Mouse (Mus musculus): ENCODE measurements around the gene Grin1. TPM values are rescaled to one million over a fixed set of nuclear protein-coding genes. Genes with fewer than 3 reads are reported as not detected.

The Grin1 gene
- polyA plus RNA-seq, 1 experiment from 2014 or later, result 0.78 TPM

- Histone ChIP-seq H3K4me3 (ENCODE audit: low read depth, low read length) (no peak overlapping the region), H3K27me3 (replicated peaks; ENCODE audit: control insufficient read depth, insufficient read depth, low read length) (peaks cover 18% of the 10 kb centered on the region), H3K9me3 (ENCODE audit: control insufficient read depth) (no peaks in the 10 kb centered on the region), H3K36me3 (ENCODE audit: control insufficient read depth, insufficient read depth) (peaks cover 43% of the 10 kb centered on the region), H3K4me1 (replicated peaks; ENCODE audit: control insufficient read depth, insufficient read depth, low read length) (peaks cover 19% of the 10 kb centered on the region; the same call in 1 of the 2 replicates), H3K9ac (ENCODE audit: low read depth, low read length) (0 out of 2 replicates have a peak overlapping the region, but pooled peaks have one; percentile 11), H3K27ac (ENCODE audit: low read depth, low read length) (peak overlapping the region; percentile 90), H3K4me2 (replicated peaks; ENCODE audit: low read depth) (0 out of 2 replicates have a peak overlapping the region, but pooled peaks have one; percentile 37)
- no peak for TF ChIP-seq CTCF (IDR thresholded peaks at IDR 0.05; ENCODE audit: low read depth)
- peak; percentile 46 for ATAC-seq
- WGBS, result 75% methylated on average over 2 of the region's 2 CpGs
Observed at GRCm38 (mm10) chr2:25285551-25285950, 33.4 kb downstream of the Grin1 start.

GRCm38 (mm10) chr2:25278928-25279882 lies 39.8 kb downstream of the Grin1 start:
- Histone ChIP-seq H3K4me3 (ENCODE audit: low read depth, low read length) (no peak overlapping the region), H3K4me1 (replicated peaks; ENCODE audit: control insufficient read depth, insufficient read depth, low read length) (no peaks in the 10 kb centered on the region), H3K9me3 (ENCODE audit: control insufficient read depth) (no peaks in the 10 kb centered on the region), H3K27ac (ENCODE audit: low read depth, low read length) (no peak overlapping the region), H3K36me3 (ENCODE audit: control insufficient read depth, insufficient read depth) (peaks cover 84% of the 10 kb centered on the region), H3K4me2 (replicated peaks; ENCODE audit: low read depth) (no peak overlapping the region), H3K27me3 (replicated peaks; ENCODE audit: control insufficient read depth, insufficient read depth, low read length) (no peaks in the 10 kb centered on the region), H3K9ac (ENCODE audit: low read depth, low read length) (no peak overlapping the region)
- 59% methylated on average over 13 of the region's 13 CpGs for WGBS
- ATAC-seq, result peak; percentile 54
- TF ChIP-seq CTCF (IDR thresholded peaks at IDR 0.05; ENCODE audit: low read depth), result peak; percentile 93

DNA sequence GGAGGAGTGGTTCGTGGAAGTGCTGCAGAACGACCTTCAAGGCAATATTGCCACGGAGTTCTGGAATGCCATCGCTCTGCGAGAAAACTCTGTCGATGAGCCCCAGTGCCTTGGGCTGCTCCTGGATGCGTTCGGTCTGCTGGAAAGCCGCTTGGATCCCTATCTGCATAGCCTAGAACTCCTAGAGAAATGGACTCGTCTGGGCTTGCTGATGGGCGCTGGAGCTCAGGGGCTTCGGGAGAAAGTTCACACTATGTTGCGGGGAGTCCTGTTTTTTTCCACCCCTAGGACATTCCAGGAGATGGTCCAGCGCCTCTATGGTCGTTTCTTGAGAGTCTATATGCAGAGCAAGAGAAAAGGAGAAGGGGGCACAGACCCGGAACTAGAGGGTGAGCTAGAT lies 46.0 kb downstream of the Grin1 start:
- no peak for TF ChIP-seq CTCF (IDR thresholded peaks at IDR 0.05; ENCODE audit: low read depth)
- H3K9ac ChIP-seq (ENCODE audit: low read depth, low read length), result peak overlapping the region; percentile 73
- H3K9me3 ChIP-seq (ENCODE audit: control insufficient read depth), result no peaks in the 10 kb centered on the region
- H3K4me1 ChIP-seq (replicated peaks; ENCODE audit: control insufficient read depth, insufficient read depth, low read length), result peaks cover 14% of the 10 kb centered on the region
- no peak for ATAC-seq
- H3K36me3 ChIP-seq (ENCODE audit: control insufficient read depth, insufficient read depth), result peaks cover 69% of the 10 kb centered on the region
- H3K27me3 ChIP-seq (replicated peaks; ENCODE audit: control insufficient read depth, insufficient read depth, low read length), result no peaks in the 10 kb centered on the region
- H3K4me2 ChIP-seq (replicated peaks; ENCODE audit: low read depth), result peak overlapping the region; percentile 91
- WGBS, result 25% methylated on average over 16 of the region's 16 CpGs
- no peak overlapping the region for H3K27ac ChIP-seq (ENCODE audit: low read depth, low read length)
- peak overlapping the region; percentile 86 for H3K4me3 ChIP-seq (ENCODE audit: low read depth, low read length)

GRCm38 (mm10) chr2:25272515-25272914 lies 46.5 kb downstream of the Grin1 start:
- Histone ChIP-seq H3K27ac (ENCODE audit: low read depth, low read length) (peak overlapping the region; percentile 82), H3K4me2 (replicated peaks; ENCODE audit: low read depth) (peak overlapping the region; percentile 91), H3K27me3 (replicated peaks; ENCODE audit: control insufficient read depth, insufficient read depth, low read length) (no peaks in the 10 kb centered on the region), H3K36me3 (ENCODE audit: control insufficient read depth, insufficient read depth) (peaks cover 65% of the 10 kb centered on the region), H3K9me3 (ENCODE audit: control insufficient read depth) (no peaks in the 10 kb centered on the region), H3K4me1 (replicated peaks; ENCODE audit: control insufficient read depth, insufficient read depth, low read length) (peaks cover 14% of the 10 kb centered on the region), H3K9ac (ENCODE audit: low read depth, low read length) (peak overlapping the region; percentile 73), H3K4me3 (ENCODE audit: low read depth, low read length) (peak overlapping the region; percentile 86)
- no peak for TF ChIP-seq CTCF (IDR thresholded peaks at IDR 0.05; ENCODE audit: low read depth)
- WGBS, result 0% methylated on average over 29 of the region's 29 CpGs
- ATAC-seq, result peak; percentile 39

DNA sequence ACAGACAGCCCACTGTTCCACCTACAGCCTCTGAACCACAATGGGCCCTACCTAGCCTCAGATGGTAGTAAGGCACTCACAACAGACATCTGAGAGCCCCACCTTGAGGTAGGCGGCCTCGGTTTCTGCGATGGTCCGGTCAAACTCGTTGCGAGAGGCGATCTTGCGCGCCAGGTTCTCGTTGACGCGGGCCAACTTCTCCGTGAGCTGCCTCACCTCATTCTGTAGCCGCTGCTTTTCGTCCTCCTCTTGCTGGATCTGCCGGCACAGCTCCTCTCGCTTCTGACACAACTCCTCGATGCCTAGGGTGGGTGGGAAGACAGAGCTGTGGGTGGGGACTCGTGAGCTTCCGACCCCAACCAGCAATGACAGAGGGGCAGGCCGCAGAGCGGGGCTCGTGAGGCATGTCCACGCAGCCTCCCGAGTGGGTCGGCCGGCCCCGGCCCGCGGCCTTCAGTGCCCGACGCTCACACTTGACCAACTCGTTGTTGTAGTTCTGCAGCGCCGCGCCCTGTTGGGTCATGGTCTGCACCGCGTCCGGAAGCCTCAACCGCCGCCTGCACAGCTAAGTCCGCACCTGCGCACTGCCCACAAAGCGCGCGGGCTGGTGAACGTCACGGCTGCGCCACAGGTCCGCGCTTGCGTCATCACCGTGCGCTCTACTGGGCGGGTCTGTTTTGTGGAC lies 47.0 kb downstream of the Grin1 start, which contains the start of the genes Ssna1 and Anapc2:
Gene Ssna1, minus strand, starts transcription at position 612 of the 685 bp plus-strand sequence.
Gene Anapc2, plus strand, starts transcription at position 652 of the 685 bp plus-strand sequence.
- peaks cover 62% of the 10 kb centered on the region for H3K36me3 ChIP-seq (ENCODE audit: control insufficient read depth, insufficient read depth)
- peak within 1 kb of the TSS; percentile 73 for H3K9ac ChIP-seq (ENCODE audit: low read depth, low read length)

More for the DNA sequence above, 47.0 kb downstream of the Grin1 start, which contains the start of the genes Ssna1 and Anapc2:
- under 1% methylated on average over 49 of the region's 55 CpGs for WGBS
- H3K9me3 ChIP-seq (ENCODE audit: control insufficient read depth), result no peaks in the 10 kb centered on the region
- H3K4me3 ChIP-seq (ENCODE audit: low read depth, low read length), result peak within 1 kb of the TSS; percentile 86
- H3K27ac ChIP-seq (ENCODE audit: low read depth, low read length), result peak within 1 kb of the TSS; percentile 82
- no peaks in the 10 kb centered on the region for H3K27me3 ChIP-seq (replicated peaks; ENCODE audit: control insufficient read depth, insufficient read depth, low read length)
- H3K4me2 ChIP-seq (replicated peaks; ENCODE audit: low read depth), result peak within 1 kb of the TSS; percentile 91
- peaks cover 14% of the 10 kb centered on the region for H3K4me1 ChIP-seq (replicated peaks; ENCODE audit: control insufficient read depth, insufficient read depth, low read length)
- TF ChIP-seq CTCF (IDR thresholded peaks at IDR 0.05; ENCODE audit: low read depth), result peak; percentile 71
- ATAC-seq, result peak; percentile 92
